Mouse (Mus musculus): ENCODE measurements around the gene Aox1. TPM values are rescaled to one million over a fixed set of nuclear protein-coding genes. Genes with fewer than 3 reads are reported as not detected.

Gene Aox1
- polyA plus RNA-seq, 1 experiment = 2.4 TPM

DNA sequence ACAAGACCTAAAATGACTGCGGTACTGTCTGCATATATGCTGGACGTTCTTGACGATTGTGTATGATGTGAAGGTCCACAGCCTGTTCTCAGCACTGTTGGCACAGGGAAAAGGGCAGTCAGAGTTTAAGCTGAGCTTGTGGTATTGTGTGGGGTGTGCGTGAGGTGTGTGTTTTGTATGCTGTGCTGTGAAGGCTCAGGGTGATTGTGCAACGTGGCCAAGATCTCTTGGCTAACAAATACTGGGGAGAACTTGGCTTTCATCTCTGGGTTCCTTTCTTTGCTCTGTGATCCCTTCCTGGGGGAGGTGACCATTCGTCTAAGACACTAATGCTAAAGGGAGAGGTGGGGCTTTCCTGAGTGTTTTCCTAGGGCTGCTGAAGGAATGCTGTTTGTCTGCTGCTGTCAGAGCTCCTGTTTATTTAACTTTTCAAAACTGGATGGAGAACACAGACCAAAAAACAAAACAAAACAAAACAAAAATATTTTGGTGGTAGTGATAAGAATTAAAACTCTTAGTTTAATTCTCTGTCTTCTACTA is 84.4 kb downstream of the Aox1 start:
- H3K79me2 ChIP-seq (ENCODE audit: control insufficient read depth, insufficient read depth) = no peaks in the 10 kb centered on the region
- no peak overlapping the region for H3K4me2 ChIP-seq (ENCODE audit: low read depth)
- TF ChIP-seq E2F4 (IDR thresholded peaks at IDR 0.05; ENCODE audit: insufficient read depth) (no peak), POLR2AphosphoS2 (IDR thresholded peaks at IDR 0.05; ENCODE audit: insufficient read length, low read depth) (no peak), TCF12 (IDR thresholded peaks at IDR 0.05; ENCODE audit: insufficient read depth, poor library complexity, severe bottlenecking) (no peak), USF1 (IDR thresholded peaks at IDR 0.05; ENCODE audit: low read depth) (no peak), CEBPB (IDR thresholded peaks at IDR 0.05; ENCODE audit: insufficient read depth, poor library complexity, severe bottlenecking) (no peak), TCF3 (IDR thresholded peaks at IDR 0.05; ENCODE audit: insufficient read length, low read depth) (no peak), REST (IDR thresholded peaks at IDR 0.05; ENCODE audit: insufficient read depth, insufficient read length) (no peak), MYOG (IDR thresholded peaks at IDR 0.05; ENCODE audit: control insufficient read depth in 1 of 3, insufficient read depth in 1 of 3, insufficient read length in 2 of 3, low read depth in 2 of 3) (no peak)
- H3K4me3 ChIP-seq = no peak overlapping the region
- no peak overlapping the region for H3ac ChIP-seq (ENCODE audit: control insufficient read depth, insufficient read length)
- no peaks in the 10 kb centered on the region for H3K27me3 ChIP-seq (ENCODE audit: control insufficient read depth, insufficient read depth, insufficient read length)
- H3K36me3 ChIP-seq (ENCODE audit: control insufficient read depth, insufficient read depth) = no peaks in the 10 kb centered on the region

DNA sequence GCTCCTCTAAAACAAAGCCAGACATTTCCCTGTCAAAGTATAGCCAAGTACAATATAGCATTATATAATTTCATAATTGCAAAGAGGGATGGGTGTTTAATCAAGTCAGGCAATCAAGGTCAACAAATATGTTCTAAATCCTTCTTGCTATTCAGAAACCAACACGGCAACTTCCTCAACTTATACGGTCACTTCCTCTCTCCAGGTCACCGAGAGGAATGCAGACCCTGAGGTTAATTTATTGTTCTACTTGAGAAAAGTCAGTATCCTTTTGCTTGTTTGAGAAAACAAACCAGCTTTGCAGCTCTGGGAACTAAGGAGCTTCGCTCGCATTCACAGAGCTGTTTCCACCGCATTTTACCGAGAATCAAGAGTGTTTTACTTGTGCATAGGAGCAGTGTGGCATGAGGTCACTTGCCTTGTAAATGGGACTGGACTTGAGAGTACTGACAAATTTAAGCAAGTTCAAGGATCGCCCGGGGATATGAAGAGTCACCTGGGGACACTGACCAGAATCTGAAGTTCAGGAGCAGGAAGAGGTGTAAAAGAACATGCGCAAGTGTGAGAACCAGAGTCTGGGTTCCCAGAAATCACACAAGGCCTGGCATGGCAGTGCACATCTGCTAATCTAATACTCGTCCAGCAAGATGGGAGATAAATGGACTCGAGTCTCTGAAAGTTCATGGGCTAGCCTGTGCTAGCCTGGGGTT is 85.1 kb downstream of the Aox1 start:
- TF ChIP-seq USF1 (IDR thresholded peaks at IDR 0.05; ENCODE audit: low read depth) (no peak), POLR2A (IDR thresholded peaks at IDR 0.05; ENCODE audit: insufficient read length, low read depth) (no peak), E2F4 (IDR thresholded peaks at IDR 0.05; ENCODE audit: insufficient read depth) (no peak), MYOD1 (IDR thresholded peaks at IDR 0.05; ENCODE audit: control insufficient read depth in 1 of 3, insufficient read length in 2 of 3, low read depth in 2 of 3) (no peak), TCF12 (IDR thresholded peaks at IDR 0.05; ENCODE audit: insufficient read depth, poor library complexity, severe bottlenecking) (no peak), MYOG (IDR thresholded peaks at IDR 0.05; ENCODE audit: control insufficient read depth in 1 of 3, insufficient read depth in 1 of 3, insufficient read length in 2 of 3, low read depth in 2 of 3) (no peak), MAX (IDR thresholded peaks at IDR 0.05; ENCODE audit: low read depth) (no peak), REST (IDR thresholded peaks at IDR 0.05; ENCODE audit: insufficient read depth, insufficient read length) (no peak), POLR2AphosphoS2 (IDR thresholded peaks at IDR 0.05; ENCODE audit: insufficient read length, low read depth) (no peak)
- no peaks in the 10 kb centered on the region for H3K27me3 ChIP-seq (ENCODE audit: control insufficient read depth, insufficient read depth, insufficient read length)
- no peaks in the 10 kb centered on the region for H3K36me3 ChIP-seq (ENCODE audit: control insufficient read depth, insufficient read depth)

DNA sequence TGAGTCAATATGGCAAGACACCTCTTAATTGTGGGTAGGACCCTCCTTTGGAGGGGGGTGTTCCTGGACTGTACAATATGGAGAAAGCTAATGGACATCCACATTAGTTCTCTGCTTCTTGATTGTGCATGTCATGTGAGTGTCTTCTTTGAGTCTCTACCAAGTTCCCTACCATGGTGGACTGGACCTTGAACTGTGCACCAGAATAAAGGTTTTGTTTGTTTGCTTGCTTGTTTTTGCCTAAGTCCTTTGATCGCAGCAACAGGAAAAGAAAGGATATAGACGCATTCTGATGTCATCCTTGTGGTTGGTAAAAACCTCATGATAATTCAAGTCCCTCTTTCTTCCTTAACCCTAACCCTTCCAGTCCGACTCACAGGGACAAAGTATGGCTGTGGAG is 88.5 kb downstream of the Aox1 start:
- Histone ChIP-seq H3K36me3 (ENCODE audit: control insufficient read depth, insufficient read depth) (no peaks in the 10 kb centered on the region), H3K4me3 (no peak overlapping the region), H3K27me3 (ENCODE audit: control insufficient read depth, insufficient read depth, insufficient read length) (no peaks in the 10 kb centered on the region), H3K4me2 (ENCODE audit: low read depth) (no peak overlapping the region), H3ac (ENCODE audit: control insufficient read depth, insufficient read length) (no peak overlapping the region), H3K79me2 (ENCODE audit: control insufficient read depth, insufficient read depth) (no peaks in the 10 kb centered on the region)
- no peak for TF ChIP-seq MYOG (IDR thresholded peaks at IDR 0.05; ENCODE audit: control insufficient read depth in 1 of 3, insufficient read depth in 1 of 3, insufficient read length in 2 of 3, low read depth in 2 of 3)
- no peak for TF ChIP-seq POLR2A (IDR thresholded peaks at IDR 0.05; ENCODE audit: insufficient read length, low read depth)
- TF ChIP-seq CEBPB (IDR thresholded peaks at IDR 0.05; ENCODE audit: insufficient read depth, poor library complexity, severe bottlenecking) = no peak
- TF ChIP-seq TCF12 (IDR thresholded peaks at IDR 0.05; ENCODE audit: insufficient read depth, poor library complexity, severe bottlenecking) = no peak
- TF ChIP-seq REST (IDR thresholded peaks at IDR 0.05; ENCODE audit: insufficient read depth, insufficient read length) = no peak
- TF ChIP-seq MYOD1 (IDR thresholded peaks at IDR 0.05; ENCODE audit: control insufficient read depth in 1 of 3, insufficient read length in 2 of 3, low read depth in 2 of 3) = no peak
- no peak for TF ChIP-seq POLR2AphosphoS2 (IDR thresholded peaks at IDR 0.05; ENCODE audit: insufficient read length, low read depth)
- no peak for TF ChIP-seq SRF (IDR thresholded peaks at IDR 0.05; ENCODE audit: control insufficient read depth, insufficient read length, low read depth)
- no peak for TF ChIP-seq E2F4 (IDR thresholded peaks at IDR 0.05; ENCODE audit: insufficient read depth)
- no peak for TF ChIP-seq TCF3 (IDR thresholded peaks at IDR 0.05; ENCODE audit: insufficient read length, low read depth)
- TF ChIP-seq USF1 (IDR thresholded peaks at IDR 0.05; ENCODE audit: low read depth) = no peak
- no peak for TF ChIP-seq MAX (IDR thresholded peaks at IDR 0.05; ENCODE audit: low read depth)

More for the DNA sequence above, 85.1 kb downstream of the Aox1 start:
- Histone ChIP-seq H3ac (ENCODE audit: control insufficient read depth, insufficient read length) (no peak overlapping the region), H3K4me3 (no peak overlapping the region), H3K4me2 (ENCODE audit: low read depth) (no peak overlapping the region), H3K79me2 (ENCODE audit: control insufficient read depth, insufficient read depth) (no peaks in the 10 kb centered on the region)

DNA sequence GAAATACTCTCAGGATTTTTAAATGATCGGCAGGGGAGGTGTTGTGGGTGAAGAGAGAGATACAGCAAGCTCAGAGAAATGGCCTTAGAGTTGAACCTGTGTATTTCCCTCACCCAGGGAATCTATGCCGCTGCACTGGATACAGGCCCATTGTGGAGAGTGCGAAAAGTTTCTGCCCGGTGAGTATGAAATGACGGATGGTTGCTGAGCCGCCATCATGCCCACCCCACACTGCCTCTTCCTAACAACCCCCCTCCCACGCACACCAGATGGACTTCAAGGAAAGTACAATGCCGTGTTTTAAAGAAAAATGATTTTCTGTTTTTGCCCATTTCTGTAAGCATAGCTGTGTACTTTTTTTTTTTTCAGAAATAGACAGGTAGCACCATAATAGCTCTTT is 95.2 kb downstream of the Aox1 start:
- no peak overlapping the region for H3K4me3 ChIP-seq
- no peaks in the 10 kb centered on the region for H3K79me2 ChIP-seq (ENCODE audit: control insufficient read depth, insufficient read depth)
- H3ac ChIP-seq (ENCODE audit: control insufficient read depth, insufficient read length) = no peak overlapping the region
- H3K36me3 ChIP-seq (ENCODE audit: control insufficient read depth, insufficient read depth) = no peaks in the 10 kb centered on the region
- TF ChIP-seq MAX (IDR thresholded peaks at IDR 0.05; ENCODE audit: low read depth) (no peak), USF1 (IDR thresholded peaks at IDR 0.05; ENCODE audit: low read depth) (no peak), SRF (IDR thresholded peaks at IDR 0.05; ENCODE audit: control insufficient read depth, insufficient read length, low read depth) (no peak), MYOG (IDR thresholded peaks at IDR 0.05; ENCODE audit: control insufficient read depth in 1 of 3, insufficient read depth in 1 of 3, insufficient read length in 2 of 3, low read depth in 2 of 3) (no peak), REST (IDR thresholded peaks at IDR 0.05; ENCODE audit: insufficient read depth, insufficient read length) (no peak), CEBPB (IDR thresholded peaks at IDR 0.05; ENCODE audit: insufficient read depth, poor library complexity, severe bottlenecking) (no peak), TCF3 (IDR thresholded peaks at IDR 0.05; ENCODE audit: insufficient read length, low read depth) (no peak), POLR2AphosphoS2 (IDR thresholded peaks at IDR 0.05; ENCODE audit: insufficient read length, low read depth) (no peak), MYOD1 (IDR thresholded peaks at IDR 0.05; ENCODE audit: control insufficient read depth in 1 of 3, insufficient read length in 2 of 3, low read depth in 2 of 3) (no peak), TCF12 (IDR thresholded peaks at IDR 0.05; ENCODE audit: insufficient read depth, poor library complexity, severe bottlenecking) (no peak), POLR2A (IDR thresholded peaks at IDR 0.05; ENCODE audit: insufficient read length, low read depth) (no peak), E2F4 (IDR thresholded peaks at IDR 0.05; ENCODE audit: insufficient read depth) (no peak)
- peaks cover 10% of the 10 kb centered on the region for H3K27me3 ChIP-seq (ENCODE audit: control insufficient read depth, insufficient read depth, insufficient read length)
- H3K4me2 ChIP-seq (ENCODE audit: low read depth) = no peak overlapping the region

Data from myocyte (in vitro differentiated cells).